In the genomic region with DNA sequence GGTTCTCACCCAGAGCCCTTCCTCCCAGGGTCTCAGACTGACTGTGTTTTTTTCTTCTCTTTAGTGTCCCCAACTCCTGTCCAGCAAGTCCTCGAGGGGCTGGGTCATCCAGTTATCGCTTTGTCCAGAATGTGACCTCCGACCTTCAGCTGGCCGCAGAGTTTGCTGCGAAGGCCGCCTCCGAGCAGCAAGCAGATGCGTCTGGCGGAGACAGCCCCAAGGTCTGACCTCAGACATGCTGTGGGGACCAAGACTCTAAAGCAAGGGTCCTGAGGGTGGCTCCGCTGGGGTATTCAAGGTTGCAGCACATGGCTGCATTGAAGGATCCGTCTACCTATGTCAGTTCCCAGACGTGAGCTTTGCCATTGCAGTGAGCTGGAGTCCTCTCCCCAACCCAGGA, we compare ENCODE assay signal across 12 mouse cellular contexts. TPM values are rescaled to one million over a fixed set of nuclear protein-coding genes. Genes with fewer than 3 reads are reported as not detected.
DNase-seq lines count a peak whose midpoint lies in the region; ATAC-seq and TF ChIP-seq lines count a peak whose summit lies in the region.
"Had no signal": no experiment of that assay in that cellular context is flagged by ENCODE, and none has a peak within 500 bp of the region (broad histone marks: within the 10 kb centered on the region; RNA-seq: fewer than 3 reads in every experiment).

No protein-coding gene starts in this region.

- peak; percentile 92 for DNase-seq in heart, adult 11 months
- no peak for DNase-seq in heart, postnatal 25 days (ENCODE audit: low spot score)
- peak; percentile 51 for DNase-seq in kidney, postnatal 10 days
- no peak for DNase-seq in kidney, postnatal 36 days
- no peak for DNase-seq in thymus, adult 2 months

- H3K4me2 ChIP-seq in embryonic facial prominence, embryonic 13.5 days, result no peak overlapping the region; the same call in 1 of the 2 replicates
- H3K4me2 ChIP-seq: heart, embryonic 11.5 days; hindbrain, embryonic 15.5 days had no signal

- no peak for TF ChIP-seq CTCF in E14TG2a.4 (conservative IDR thresholded peaks at IDR 0.05; ENCODE audit: low read length)
- no peak for TF ChIP-seq CTCF in thymus, adult 2 months (IDR thresholded peaks at IDR 0.05; ENCODE audit: borderline replicate concordance, control insufficient read depth, extremely low read depth, insufficient read depth, low read length, poor library complexity)

- no peak for ATAC-seq in embryonic facial prominence, embryonic 13.5 days (ENCODE audit: insufficient number of reproducible peaks, insufficient read depth, low FRiP score, low TSS enrichment, low read depth)

- peaks cover 44% of the 10 kb centered on the region for H3K36me3 ChIP-seq in E14TG2a.4 (ENCODE audit: insufficient read depth, low read length)
- H3K36me3 ChIP-seq in embryonic facial prominence, embryonic 13.5 days, result peaks cover 44% of the 10 kb centered on the region
- peaks cover 17% of the 10 kb centered on the region for H3K36me3 ChIP-seq in thymus, adult 2 months (ENCODE audit: control insufficient read depth, insufficient read depth, low read length)

- 0 out of 2 replicates have a peak overlapping the region, but pooled peaks have one; percentile 13 for H3K4me3 ChIP-seq in E14TG2a.4 (replicated peaks; ENCODE audit: low read length)
- H3K4me3 ChIP-seq in embryonic facial prominence, embryonic 13.5 days, result no peak overlapping the region
- H3K4me3 ChIP-seq in thymus, adult 2 months (ENCODE audit: control insufficient read depth, insufficient read depth, low read length), result no peak overlapping the region
- H3K4me3 ChIP-seq: embryonic facial prominence, embryonic 15.5 days; erythroblast, embryonic 14.5 days; hindbrain, embryonic 15.5 days had no signal

- 49% methylated on average over 12 of the region's 12 CpGs for WGBS in embryonic facial prominence, embryonic 13.5 days
- 96% methylated on average over 12 of the region's 12 CpGs for WGBS in thymus, adult 2 months

- 0 out of 2 replicates have a peak overlapping the region, but pooled peaks have one; percentile 21 for H3K9ac ChIP-seq in embryonic facial prominence, embryonic 13.5 days
- H3K9ac ChIP-seq: embryonic facial prominence, embryonic 15.5 days; hindbrain, embryonic 15.5 days had no signal

- no peak overlapping the region for H3K27ac ChIP-seq in embryonic facial prominence, embryonic 13.5 days
- no peak overlapping the region for H3K27ac ChIP-seq in thymus, adult 2 months (ENCODE audit: control insufficient read depth, insufficient read depth, low read length)
- H3K27ac ChIP-seq: hindbrain, embryonic 15.5 days had no signal

- no peaks in the 10 kb centered on the region for H3K9me3 ChIP-seq in E14TG2a.4 (ENCODE audit: low read length)
- no peaks in the 10 kb centered on the region for H3K9me3 ChIP-seq in embryonic facial prominence, embryonic 13.5 days
- H3K9me3 ChIP-seq: embryonic facial prominence, embryonic 15.5 days; hindbrain, embryonic 15.5 days had no signal

- TF ChIP-seq POLR2A in thymus, adult 2 months (IDR thresholded peaks at IDR 0.05; ENCODE audit: control insufficient read depth, extremely low read depth, insufficient read depth, low read length, poor library complexity), result no peak

- H3K4me1 ChIP-seq in E14TG2a.4 (replicated peaks; ENCODE audit: low read depth, low read length), result peaks cover 95% of the 10 kb centered on the region
- H3K4me1 ChIP-seq in embryonic facial prominence, embryonic 13.5 days, result peaks cover 39% of the 10 kb centered on the region
- H3K4me1 ChIP-seq in thymus, adult 2 months (replicated peaks; ENCODE audit: control insufficient read depth, insufficient read depth, low read length), result peaks cover 25% of the 10 kb centered on the region

- intact Hi-C loops in heart, postnatal 25 days (cut with DNase I), result loop anchor here (1.0 to 10.0 kb wide), 3 partner anchors 81 to 1604 kb away; no protein-coding TSS in a partner anchor

- no peaks in the 10 kb centered on the region for H3K27me3 ChIP-seq in E14TG2a.4 (ENCODE audit: insufficient read depth, low read length)
- no peaks in the 10 kb centered on the region for H3K27me3 ChIP-seq in embryonic facial prominence, embryonic 13.5 days
- H3K27me3 ChIP-seq in thymus, adult 2 months (ENCODE audit: control insufficient read depth, insufficient read depth, low read length), result no peaks in the 10 kb centered on the region
- H3K27me3 ChIP-seq: CH12.LX; embryonic facial prominence, embryonic 15.5 days; hindbrain, embryonic 15.5 days had no signal

RNA-seq across cellular contexts. Expression of gene Ap5z1, which starts 15.1 kb away (rescaled TPM):
- total RNA-seq in heart, postnatal 25 days (2021), result 1 to 10 TPM; 5.5 to 6.2 TPM
- 8.9 and 9.7 TPM in 2 replicates for polyA plus RNA-seq in embryonic facial prominence, embryonic 13.5 days (2015; fragmentation: Nextera tagmentation; extraction: Ambion mirVana)
- 75.2 and 87.1 TPM in 2 replicates for polyA plus RNA-seq in thymus, adult 2 months (2012; rRNA removed)

RNA-seq across cellular contexts. Expression of gene Foxk1, which starts 47.3 kb away (rescaled TPM):
- total RNA-seq in heart, postnatal 25 days (2021), result 10 to 100 TPM; 16.2 TPM
- polyA plus RNA-seq in embryonic facial prominence, embryonic 13.5 days (2015; fragmentation: Nextera tagmentation; extraction: Ambion mirVana), result 5.0 and 6.3 TPM in 2 replicates
- 27.9 and 33.7 TPM in 2 replicates for polyA plus RNA-seq in thymus, adult 2 months (2012; rRNA removed)

Comparison
In these comparisons a context has a peak if more than half of its experiments do, and no peak if none do; other contexts are left out.
1. DNase-seq: peak in heart, adult 11 months (single experiment) and kidney, postnatal 10 days (single experiment); none in heart, postnatal 25 days (single experiment), kidney, postnatal 36 days (0 of 2) and thymus, adult 2 months (single experiment).